In the genomic region with DNA sequence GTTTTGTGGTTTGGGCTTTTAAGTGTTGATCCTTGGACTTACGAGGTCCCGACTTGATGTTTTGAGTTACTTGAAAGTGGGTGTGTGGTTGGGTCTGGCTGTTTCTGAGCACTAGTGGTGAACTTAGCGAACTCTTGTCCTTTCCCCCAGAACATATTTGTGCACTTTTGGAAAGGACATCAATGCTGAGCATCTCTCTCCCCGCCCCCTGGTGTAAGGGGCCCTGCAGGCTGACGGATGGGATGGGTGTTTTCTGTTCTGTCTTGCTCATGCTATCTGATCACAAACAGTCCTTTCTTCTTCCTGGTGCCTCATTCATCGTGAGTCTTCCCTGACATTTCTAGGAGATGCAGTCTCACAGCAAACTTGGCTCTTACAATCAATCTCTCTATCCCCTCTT, we compare ENCODE assay signal across 24 mouse cellular contexts. TPM values are rescaled to one million over a fixed set of nuclear protein-coding genes. Genes with fewer than 3 reads are reported as not detected.
DNase-seq lines count a peak whose midpoint lies in the region; ATAC-seq and TF ChIP-seq lines count a peak whose summit lies in the region.
"Had no signal": no experiment of that assay in that cellular context is flagged by ENCODE, and none has a peak within 500 bp of the region (broad histone marks: within the 10 kb centered on the region; RNA-seq: fewer than 3 reads in every experiment).

No protein-coding gene starts in this region.

- 67% methylated on average over 6 of the region's 6 CpGs for WGBS in heart, embryonic 11.5 days (ENCODE audit: insufficient replicate concordance)
- 50% methylated on average over 6 of the region's 6 CpGs for WGBS in liver, postnatal 0 days (ENCODE audit: insufficient replicate concordance)
- 88% methylated on average over 6 of the region's 6 CpGs for WGBS in midbrain, embryonic 13.5 days

- H3K36me3 ChIP-seq in heart, embryonic 11.5 days (ENCODE audit: control insufficient read depth, insufficient read depth, low read length), result peaks cover 2% of the 10 kb centered on the region
- peaks cover 50% of the 10 kb centered on the region for H3K36me3 ChIP-seq in liver, postnatal 0 days (replicated peaks; ENCODE audit: insufficient read depth, low read length)
- H3K36me3 ChIP-seq in midbrain, embryonic 13.5 days, result no peaks in the 10 kb centered on the region
- H3K36me3 ChIP-seq: neural tube, embryonic 15.5 days; stomach, embryonic 15.5 days had no signal

- 0 out of 2 replicates have a peak overlapping the region, but pooled peaks have one; percentile 10 for H3K9ac ChIP-seq in heart, embryonic 11.5 days (ENCODE audit: low read depth, low read length)
- peak overlapping the region; percentile 35 for H3K9ac ChIP-seq in liver, postnatal 0 days (replicated peaks)
- H3K9ac ChIP-seq in midbrain, embryonic 13.5 days (replicated peaks), result no peak overlapping the region
- H3K9ac ChIP-seq: embryonic facial prominence, embryonic 12.5 days; neural tube, embryonic 15.5 days; stomach, embryonic 15.5 days had no signal

- H3K4me2 ChIP-seq in heart, embryonic 11.5 days, result peak overlapping the region; percentile 52
- peak overlapping the region; percentile 89 for H3K4me2 ChIP-seq in liver, postnatal 0 days (ENCODE audit: low read depth, low read length)
- no peak overlapping the region for H3K4me2 ChIP-seq in midbrain, embryonic 13.5 days (replicated peaks)
- H3K4me2 ChIP-seq: embryonic facial prominence, embryonic 12.5 days; neural tube, embryonic 15.5 days; stomach, embryonic 15.5 days had no signal

- TF ChIP-seq EP300 in liver, postnatal 0 days (IDR thresholded peaks at IDR 0.05; ENCODE audit: low read depth), result no peak

- no peak overlapping the region for H3K27ac ChIP-seq in heart, embryonic 11.5 days (ENCODE audit: low read depth, low read length)
- H3K27ac ChIP-seq in liver, postnatal 0 days (ENCODE audit: low read depth), result peak overlapping the region; percentile 93
- H3K27ac ChIP-seq in midbrain, embryonic 13.5 days, result no peak overlapping the region
- H3K27ac ChIP-seq: embryonic facial prominence, embryonic 12.5 days; neural tube, embryonic 15.5 days; stomach, embryonic 15.5 days had no signal

- ATAC-seq in heart, embryonic 11.5 days (replicated peaks; ENCODE audit: insufficient number of reproducible peaks, low FRiP score, low TSS enrichment), result no peak
- no peak for ATAC-seq in liver, postnatal 0 days
- no peak for ATAC-seq in megakaryocyte-erythroid progenitor cell, adult 5-6 weeks (replicated peaks; ENCODE audit: low FRiP score, low TSS enrichment, poor library complexity, severe bottlenecking)
- ATAC-seq in midbrain, embryonic 13.5 days, result no peak
- ATAC-seq: forebrain, embryonic 16.5 days; midbrain, embryonic 16.5 days had no signal

- DNase-seq in heart, postnatal 14 days, result no peak
- peak; percentile 84 for DNase-seq in liver
- peak; percentile 52 for DNase-seq in liver, postnatal 0 days
- peak; percentile 63 for DNase-seq in thymus, postnatal 4 days
- DNase-seq: adrenal gland, adult 2 months; cerebellum, adult 9-11 months; kidney, adult 18-20 months; kidney, postnatal 10 days; layer of hippocampus, postnatal 36 days; right cerebral cortex, postnatal 25 days had no signal

- H3K27me3 ChIP-seq in heart, embryonic 11.5 days (ENCODE audit: control insufficient read depth, insufficient read depth, low read length), result no peaks in the 10 kb centered on the region
- H3K27me3 ChIP-seq in liver, postnatal 0 days (ENCODE audit: insufficient read depth, low read length), result no peaks in the 10 kb centered on the region
- peaks cover 35% of the 10 kb centered on the region for H3K27me3 ChIP-seq in midbrain, embryonic 13.5 days
- H3K27me3 ChIP-seq: embryonic facial prominence, embryonic 12.5 days; stomach, embryonic 15.5 days had no signal

- no peaks in the 10 kb centered on the region for H3K9me3 ChIP-seq in heart, embryonic 11.5 days (replicated peaks; ENCODE audit: control insufficient read depth, low read length)
- H3K9me3 ChIP-seq in liver, postnatal 0 days (ENCODE audit: low read length), result no peaks in the 10 kb centered on the region
- H3K9me3 ChIP-seq in midbrain, embryonic 13.5 days, result no peaks in the 10 kb centered on the region
- H3K9me3 ChIP-seq: embryonic facial prominence, embryonic 12.5 days; megakaryocyte, embryonic 14.5 days; neural tube, embryonic 15.5 days; stomach, embryonic 15.5 days had no signal

- no peak overlapping the region; the same call in 1 of the 2 replicates for H3K4me3 ChIP-seq in heart, embryonic 11.5 days (ENCODE audit: low read depth, low read length)
- peak overlapping the region; percentile 89 for H3K4me3 ChIP-seq in liver, postnatal 0 days (ENCODE audit: low read depth, low read length)
- no peak overlapping the region for H3K4me3 ChIP-seq in midbrain, embryonic 13.5 days (replicated peaks)
- H3K4me3 ChIP-seq: embryonic facial prominence, embryonic 12.5 days; megakaryocyte, embryonic 14.5 days; neural tube, embryonic 15.5 days; stomach, embryonic 15.5 days had no signal

- H3K4me1 ChIP-seq in heart, embryonic 11.5 days (ENCODE audit: control insufficient read depth, insufficient read depth, low read length), result peaks cover 39% of the 10 kb centered on the region
- peaks cover 38% of the 10 kb centered on the region for H3K4me1 ChIP-seq in liver, postnatal 0 days (ENCODE audit: insufficient read depth)
- H3K4me1 ChIP-seq in midbrain, embryonic 13.5 days (replicated peaks), result peaks cover 26% of the 10 kb centered on the region

- intact Hi-C loops in heart, postnatal 14 days (cut with DNase I), result no loop called here

- peak; percentile 42 for TF ChIP-seq CTCF in liver, postnatal 0 days (IDR thresholded peaks at IDR 0.05; ENCODE audit: low read depth)

RNA-seq across cellular contexts. Expression of a gene that starts 5.0 kb away (rescaled TPM):
- polyA plus RNA-seq in heart, embryonic 11.5 days (2014; fragmentation: Nextera tagmentation; extraction: Ambion mirVana), result 36.1 and 41.4 TPM in 2 replicates
- total RNA-seq in heart, postnatal 14 days (2021), result 1 to 10 TPM; 2.9 to 3.6 TPM
- polyA plus RNA-seq in liver, postnatal 0 days (2015; fragmentation: Nextera tagmentation; extraction: Ambion mirVana), result 67.8 and 74.2 TPM in 2 replicates
- total RNA-seq in megakaryocyte-erythroid progenitor cell, adult 5-6 weeks (2014; fragmentation: Nextera tagmentation), result 96.3 and 117 TPM in 2 replicates
- total RNA-seq in megakaryocyte-erythroid progenitor cell, adult 5-6 weeks (2017), result 40.1 and 70.3 TPM in 2 replicates
- polyA plus RNA-seq in midbrain, embryonic 13.5 days (2015; fragmentation: Nextera tagmentation; extraction: Ambion mirVana), result 2.6 and 3.3 TPM in 2 replicates

RNA-seq across cellular contexts. Expression of a gene that starts 16.9 kb away (rescaled TPM):
- polyA plus RNA-seq in heart, embryonic 11.5 days (2014; fragmentation: Nextera tagmentation; extraction: Ambion mirVana), result 76.8 and 77.9 TPM in 2 replicates
- 100 to 1,000 TPM in 1 of 2 experiments, 10 to 100 TPM in 1; 78.1 to 101 TPM for total RNA-seq in heart, postnatal 14 days (2021)
- polyA plus RNA-seq in liver, postnatal 0 days (2015; fragmentation: Nextera tagmentation; extraction: Ambion mirVana), result 59.8 and 63.9 TPM in 2 replicates
- total RNA-seq in megakaryocyte-erythroid progenitor cell, adult 5-6 weeks (2014; fragmentation: Nextera tagmentation), result 91.6 and 94.6 TPM in 2 replicates
- 48.9 and 88.0 TPM in 2 replicates for total RNA-seq in megakaryocyte-erythroid progenitor cell, adult 5-6 weeks (2017)
- 53.6 and 54.5 TPM in 2 replicates for polyA plus RNA-seq in midbrain, embryonic 13.5 days (2015; fragmentation: Nextera tagmentation; extraction: Ambion mirVana)

RNA-seq across cellular contexts. Expression of a gene that starts 21.2 kb away (rescaled TPM):
- 0.37 and 0.49 TPM in 2 replicates for polyA plus RNA-seq in heart, embryonic 11.5 days (2014; fragmentation: Nextera tagmentation; extraction: Ambion mirVana)
- total RNA-seq in heart, postnatal 14 days (2021), result under 1 TPM in 1 of 2 experiments, not detected in 1; 0.14 TPM
- 0.15 and 0.98 TPM in 2 replicates for polyA plus RNA-seq in liver, postnatal 0 days (2015; fragmentation: Nextera tagmentation; extraction: Ambion mirVana)
- not detected in 2 replicates for total RNA-seq in megakaryocyte-erythroid progenitor cell, adult 5-6 weeks (2014; fragmentation: Nextera tagmentation)
- total RNA-seq in megakaryocyte-erythroid progenitor cell, adult 5-6 weeks (2017), result not detected in 2 replicates
- polyA plus RNA-seq in midbrain, embryonic 13.5 days (2015; fragmentation: Nextera tagmentation; extraction: Ambion mirVana), result not detected in 2 replicates
- total RNA-seq: adrenal gland, adult 2 months; layer of hippocampus, adult 18-20 months; layer of hippocampus, postnatal 36 days; left cerebral cortex, postnatal 25 days had no signal
- polyA plus RNA-seq: adrenal gland, adult 2 months; cortical plate, adult 2 months; forebrain, embryonic 16.5 days; hindbrain, embryonic 11.5 days; liver, adult 2 months; midbrain, embryonic 16.5 days; neural tube, embryonic 15.5 days had no signal

RNA-seq across cellular contexts. Expression of a gene that starts 42.9 kb away (rescaled TPM):
- 0.23 and 1.1 TPM in 2 replicates for polyA plus RNA-seq in heart, embryonic 11.5 days (2014; fragmentation: Nextera tagmentation; extraction: Ambion mirVana)
- 1 to 10 TPM; 4.7 to 4.9 TPM for total RNA-seq in heart, postnatal 14 days (2021)
- 0.14 and 0.31 TPM in 2 replicates for polyA plus RNA-seq in liver, postnatal 0 days (2015; fragmentation: Nextera tagmentation; extraction: Ambion mirVana)
- total RNA-seq in megakaryocyte-erythroid progenitor cell, adult 5-6 weeks (2014; fragmentation: Nextera tagmentation), result not detected in 2 replicates
- total RNA-seq in megakaryocyte-erythroid progenitor cell, adult 5-6 weeks (2017), result not detected in 2 replicates
- 2.2 and 3.6 TPM in 2 replicates for polyA plus RNA-seq in midbrain, embryonic 13.5 days (2015; fragmentation: Nextera tagmentation; extraction: Ambion mirVana)
- total RNA-seq: liver, adult 2 months had no signal

RNA-seq across cellular contexts. Expression of a gene that starts 45.0 kb away (rescaled TPM):
- polyA plus RNA-seq in heart, embryonic 11.5 days (2014; fragmentation: Nextera tagmentation; extraction: Ambion mirVana), result 95.9 and 105 TPM in 2 replicates
- 10 to 100 TPM; 67.6 to 87.8 TPM for total RNA-seq in heart, postnatal 14 days (2021)
- polyA plus RNA-seq in liver, postnatal 0 days (2015; fragmentation: Nextera tagmentation; extraction: Ambion mirVana), result 276 and 305 TPM in 2 replicates
- total RNA-seq in megakaryocyte-erythroid progenitor cell, adult 5-6 weeks (2014; fragmentation: Nextera tagmentation), result 37.2 and 56.9 TPM in 2 replicates
- total RNA-seq in megakaryocyte-erythroid progenitor cell, adult 5-6 weeks (2017), result 35.3 and 56.3 TPM in 2 replicates
- polyA plus RNA-seq in midbrain, embryonic 13.5 days (2015; fragmentation: Nextera tagmentation; extraction: Ambion mirVana), result 15.6 and 16.6 TPM in 2 replicates

Comparison
In these comparisons a context has a peak if more than half of its experiments do, and no peak if none do; other contexts are left out.
1. DNase-seq: peak in liver (single experiment), liver, postnatal 0 days (single experiment) and thymus, postnatal 4 days (single experiment); none in heart, postnatal 14 days (0 of 2).